Mouse (Mus musculus) liver, embryonic 15.5 days (tissue): ENCODE data around the gene Ifitm3. TPM values are rescaled to one million over a fixed set of nuclear protein-coding genes. Genes with fewer than 3 reads are reported as not detected.
"Not testable (repeated sequence)": the region's sequence is repeated elsewhere in the genome, so short reads cannot be mapped to it uniquely, and the experiment has no call there.

Experiments
- ATAC-seq: fragments of 200-750 bp; cut with Nextera tagmentation; 2 replicates; pipeline ENCODE4 v1.8.0; 2017; ENCODE audit warnings: moderate number of reproducible peaks, mild to moderate bottlenecking, moderate library complexity; ENCODE audit not compliant: insufficient read depth
- H3K27ac ChIP-seq: fragments of 300-500 bp; sonication (generic); replicated peaks from 2 replicates; pipeline ENCODE4 v1.5.1; 2015; ENCODE audit warnings: mild to moderate bottlenecking, inconsistent platforms
- H3K27me3 ChIP-seq: fragments of 300-500 bp; sonication (generic); 2 replicates; pipeline ENCODE4 v1.6.1; 2015; ENCODE audit warnings: mild to moderate bottlenecking, inconsistent platforms
- H3K36me3 ChIP-seq: fragments of 300-500 bp; sonication (generic); replicated peaks from 2 replicates; pipeline ENCODE4 v1.6.1; 2015; ENCODE audit warnings: moderate library complexity, mild to moderate bottlenecking, inconsistent platforms
- H3K4me1 ChIP-seq: fragments of 300-500 bp; sonication (generic); replicated peaks from 2 replicates; pipeline ENCODE4 v1.6.1; 2015; ENCODE audit warnings: inconsistent platforms
- H3K4me2 ChIP-seq: fragments of 300-500 bp; sonication (generic); 2 replicates; pipeline ENCODE4 v1.6.1; 2015; ENCODE audit warnings: moderate library complexity, mild to moderate bottlenecking, inconsistent platforms
- H3K4me3 ChIP-seq: fragments of 300-500 bp; sonication (generic); replicated peaks from 2 replicates; pipeline ENCODE4 v1.5.1; 2015; ENCODE audit warnings: mild to moderate bottlenecking, inconsistent platforms
- H3K9ac ChIP-seq: fragments of 300-500 bp; sonication (generic); 2 replicates; pipeline ENCODE4 v1.6.1; 2015; ENCODE audit warnings: moderate library complexity, mild to moderate bottlenecking, inconsistent platforms
- H3K9me3 ChIP-seq: fragments of 300-500 bp; sonication (generic); replicated peaks from 2 replicates; pipeline ENCODE4 v1.6.1; 2016; ENCODE audit warnings: inconsistent platforms
- WGBS: fragments of 180-500 bp; shearing (Covaris S2); methylation state at CpG from one replicate; pipeline ENCODE4 v1.1.7; 2015; ENCODE audit warnings: mixed read lengths; ENCODE audit not compliant: insufficient replicate concordance; 5-methylcytosine and 5-hydroxymethylcytosine counted together
- polyA plus RNA-seq: library from polyadenylated mRNA; unstranded; fragments of >200 nt; fragmentation: Nextera tagmentation; extraction: Ambion mirVana; gene quantifications from 2 replicates; pipeline ENCODE4 v1.2.1, GENCODE M21; 2015

Ifitm3 gene
- polyA plus RNA-seq, 1 experiment from 2014 or later = 98.1 TPM

GRCm38 (mm10) chr7:141048226-141049218, 38.0 kb upstream of the Ifitm3 start:
- 7% methylated on average over 21 of the region's 21 CpGs for WGBS
- H3K4me1 ChIP-seq = peaks cover 47% of the 10 kb centered on the region
- peak overlapping the region; percentile 86 for H3K27ac ChIP-seq
- H3K4me3 ChIP-seq = peak overlapping the region; percentile 43
- H3K9me3 ChIP-seq = no peaks in the 10 kb centered on the region
- peak overlapping the region; percentile 32; the same call in 1 of the 2 replicates for H3K9ac ChIP-seq
- peak; percentile 75 for ATAC-seq
- H3K27me3 ChIP-seq = no peaks in the 10 kb centered on the region
- H3K36me3 ChIP-seq = no peaks in the 10 kb centered on the region
- peak overlapping the region; percentile 83 for H3K4me2 ChIP-seq

DNA sequence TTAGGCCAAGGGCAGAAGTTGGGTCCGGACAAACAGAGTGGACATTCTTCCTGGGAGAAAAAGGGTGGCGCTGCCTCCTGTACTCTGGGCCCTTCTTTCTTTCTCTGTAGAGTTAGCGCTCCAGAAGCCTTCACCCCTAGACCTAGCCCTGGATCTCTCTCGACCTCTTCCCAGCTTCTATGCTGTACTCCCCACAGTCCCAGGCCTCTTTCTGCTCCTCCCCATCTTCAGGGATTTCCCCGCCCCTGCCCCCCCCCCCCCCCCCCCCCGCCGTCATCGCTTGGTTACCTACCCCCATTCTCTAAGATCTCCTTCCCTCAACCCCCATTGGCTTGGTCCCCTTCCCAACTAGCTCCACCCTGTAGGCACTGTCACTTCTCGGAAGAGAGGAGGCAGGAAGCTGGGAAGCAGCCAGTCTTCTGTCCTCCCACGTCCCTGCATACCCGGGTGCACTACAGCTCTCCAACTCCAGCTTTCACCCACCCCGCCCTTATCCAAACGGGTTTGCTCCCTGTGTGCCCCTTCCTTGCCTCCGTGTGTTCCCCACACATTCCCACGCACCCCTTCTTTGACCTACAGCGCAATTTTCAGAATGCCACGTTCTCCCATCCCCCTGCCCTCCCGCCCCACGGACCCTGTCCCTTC, 37.1 kb upstream of the Ifitm3 start:
- H3K9ac ChIP-seq = peak overlapping the region; percentile 32; the same call in 1 of the 2 replicates
- H3K9me3 ChIP-seq = no peaks in the 10 kb centered on the region
- no peaks in the 10 kb centered on the region for H3K27me3 ChIP-seq
- H3K36me3 ChIP-seq = no peaks in the 10 kb centered on the region
- peak overlapping the region; percentile 86 for H3K27ac ChIP-seq
- peak overlapping the region; percentile 83 for H3K4me2 ChIP-seq
- H3K4me3 ChIP-seq = peak overlapping the region; percentile 43
- peaks cover 55% of the 10 kb centered on the region for H3K4me1 ChIP-seq
- peak; percentile 60 for ATAC-seq
- 8% methylated on average over 16 of the region's 19 CpGs for WGBS

- H3K27me3 ChIP-seq = no peaks in the 10 kb centered on the region
- no peaks in the 10 kb centered on the region for H3K36me3 ChIP-seq
- WGBS = 18% methylated on average over 6 of the region's 6 CpGs
- peak; percentile 65 for ATAC-seq
- H3K4me2 ChIP-seq = peak overlapping the region; percentile 83
- H3K27ac ChIP-seq = peak overlapping the region; percentile 86
- H3K4me1 ChIP-seq = peaks cover 58% of the 10 kb centered on the region
- H3K9ac ChIP-seq = peak overlapping the region; percentile 18; the same call in 1 of the 2 replicates
- H3K4me3 ChIP-seq = no peak overlapping the region
- no peaks in the 10 kb centered on the region for H3K9me3 ChIP-seq
Observed at GRCm38 (mm10) chr7:141046931-141047580, 36.5 kb upstream of the Ifitm3 start.

DNA sequence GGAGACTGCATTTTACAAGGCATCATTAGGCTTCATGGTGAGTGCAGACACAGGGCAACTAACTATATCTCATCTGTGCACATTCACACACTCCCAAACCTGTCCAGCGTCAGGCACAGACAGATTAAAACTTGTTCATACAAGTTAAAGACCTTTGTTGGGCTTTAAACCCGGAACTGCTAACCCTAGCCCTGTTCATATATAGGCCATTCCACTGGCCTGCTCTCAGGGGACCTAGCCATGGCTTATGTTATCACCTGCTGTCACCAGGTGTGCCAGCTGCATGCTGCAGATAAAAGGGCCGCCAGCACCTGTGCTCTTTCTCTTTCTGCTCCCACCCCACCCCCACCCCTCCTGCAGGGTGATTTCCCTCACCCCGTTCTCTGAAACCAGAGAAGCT, 32.0 kb upstream of the Ifitm3 start:
- peak overlapping the region; percentile 30 for H3K9ac ChIP-seq

DNA sequence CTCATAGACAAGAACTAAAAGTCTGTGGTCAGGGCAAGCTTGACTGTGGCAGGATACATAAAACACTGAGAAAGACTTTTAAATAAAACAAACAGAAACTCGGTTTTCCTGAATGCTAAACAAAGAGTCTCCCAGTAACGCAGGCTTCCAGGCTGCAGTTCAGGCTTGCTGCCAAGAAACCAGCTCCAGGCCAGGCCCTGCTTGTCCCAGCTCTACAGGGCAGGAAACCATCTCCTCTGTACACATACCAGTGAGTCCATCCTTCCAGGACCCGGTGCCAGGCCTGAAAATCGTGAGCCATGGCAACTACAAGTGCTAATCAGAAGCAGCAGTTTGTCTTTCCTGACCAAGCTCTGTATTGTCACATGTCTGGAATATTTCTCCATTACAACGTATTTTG, 31.1 kb upstream of the Ifitm3 start:
- H3K27me3 ChIP-seq = no peaks in the 10 kb centered on the region

More for the DNA sequence above, 32.0 kb upstream of the Ifitm3 start:
- H3K4me3 ChIP-seq = no peak overlapping the region
- peaks cover 63% of the 10 kb centered on the region for H3K4me1 ChIP-seq
- no peaks in the 10 kb centered on the region for H3K36me3 ChIP-seq
- H3K9me3 ChIP-seq = no peaks in the 10 kb centered on the region
- WGBS = 20% methylated on average over 4 of the region's 4 CpGs
- ATAC-seq = peak; percentile 63
- H3K4me2 ChIP-seq = peak overlapping the region; percentile 39
- peak overlapping the region; percentile 69 for H3K27ac ChIP-seq
- H3K27me3 ChIP-seq = no peaks in the 10 kb centered on the region

DNA sequence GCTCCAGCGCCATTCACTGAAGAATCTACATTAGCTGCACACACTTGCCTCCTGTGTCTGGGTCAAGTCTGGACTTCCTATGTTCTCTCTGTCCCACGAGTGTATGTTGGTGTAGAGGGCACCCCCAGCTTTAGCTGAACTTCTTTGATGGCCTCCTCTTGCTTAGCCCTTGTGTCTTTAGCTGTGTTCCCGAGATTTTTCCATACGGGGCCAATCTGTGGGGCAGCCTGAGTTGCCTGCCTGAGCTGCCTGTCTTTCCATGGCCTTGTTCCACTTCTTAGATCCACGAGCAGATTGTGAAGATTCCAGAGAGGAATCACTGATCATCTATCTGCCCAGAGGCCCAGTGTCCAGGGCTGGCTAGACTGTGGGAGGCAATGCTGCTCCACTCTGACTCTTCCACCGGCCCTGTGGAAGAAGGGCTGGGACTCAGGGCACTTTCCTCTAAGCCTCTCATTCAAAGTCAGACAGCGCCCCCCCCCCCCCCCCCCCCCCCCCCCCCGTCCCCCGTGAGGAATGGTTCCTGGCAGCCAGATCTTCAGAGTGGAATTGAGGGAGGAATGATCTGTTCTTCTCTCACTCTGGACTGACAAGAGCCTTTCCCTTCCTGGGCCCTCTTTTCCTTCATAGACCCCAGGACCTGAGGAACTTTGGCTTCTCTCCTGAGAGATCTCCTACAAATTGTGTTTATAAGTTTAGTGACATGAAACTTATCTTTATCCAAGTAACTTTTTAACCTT, 30.5 kb upstream of the Ifitm3 start:
- WGBS = 55% methylated on average over 6 of the region's 9 CpGs
- Histone ChIP-seq H3K4me3 (no peak overlapping the region), H3K4me2 (no peak overlapping the region), H3K9me3 (no peaks in the 10 kb centered on the region), H3K4me1 (peaks cover 51% of the 10 kb centered on the region), H3K27me3 (no peaks in the 10 kb centered on the region), H3K9ac (no peak overlapping the region), H3K27ac (peak overlapping the region; percentile 56; the same call in 1 of the 2 replicates), H3K36me3 (no peaks in the 10 kb centered on the region)
- ATAC-seq = no peak

More for the DNA sequence above, 31.1 kb upstream of the Ifitm3 start:
- Histone ChIP-seq H3K4me1 (peaks cover 56% of the 10 kb centered on the region), H3K36me3 (no peaks in the 10 kb centered on the region), H3K27ac (peak overlapping the region; percentile 56), H3K4me2 (no peak overlapping the region), H3K4me3 (no peak overlapping the region), H3K9me3 (no peaks in the 10 kb centered on the region), H3K9ac (no peak overlapping the region)
- no peak for ATAC-seq
- WGBS = 30% methylated on average over 5 of the region's 5 CpGs

GRCm38 (mm10) chr7:141039386-141040107, 29.0 kb upstream of the Ifitm3 start:
- Histone ChIP-seq H3K4me1 (peaks cover 50% of the 10 kb centered on the region), H3K4me2 (no peak overlapping the region), H3K9me3 (no peaks in the 10 kb centered on the region), H3K27ac (no peak overlapping the region), H3K27me3 (no peaks in the 10 kb centered on the region), H3K4me3 (no peak overlapping the region), H3K36me3 (no peaks in the 10 kb centered on the region), H3K9ac (no peak overlapping the region)
- no peak for ATAC-seq
- 81% methylated on average over 4 of the region's 4 CpGs for WGBS

GRCm38 (mm10) chr7:141038090-141039032, 27.8 kb upstream of the Ifitm3 start:
- H3K27ac ChIP-seq = peak overlapping the region; percentile 38; the same call in 1 of the 2 replicates
- peak overlapping the region; percentile 11; the same call in 1 of the 2 replicates for H3K4me2 ChIP-seq
- H3K9ac ChIP-seq = no peak overlapping the region
- no peaks in the 10 kb centered on the region for H3K36me3 ChIP-seq
- peaks cover 40% of the 10 kb centered on the region for H3K4me1 ChIP-seq
- H3K9me3 ChIP-seq = no peaks in the 10 kb centered on the region
- ATAC-seq = peak; percentile 54; the same call in 1 of the 2 replicates
- H3K4me3 ChIP-seq = no peak overlapping the region
- 38% methylated on average over 20 of the region's 21 CpGs for WGBS
- H3K27me3 ChIP-seq = no peaks in the 10 kb centered on the region

DNA sequence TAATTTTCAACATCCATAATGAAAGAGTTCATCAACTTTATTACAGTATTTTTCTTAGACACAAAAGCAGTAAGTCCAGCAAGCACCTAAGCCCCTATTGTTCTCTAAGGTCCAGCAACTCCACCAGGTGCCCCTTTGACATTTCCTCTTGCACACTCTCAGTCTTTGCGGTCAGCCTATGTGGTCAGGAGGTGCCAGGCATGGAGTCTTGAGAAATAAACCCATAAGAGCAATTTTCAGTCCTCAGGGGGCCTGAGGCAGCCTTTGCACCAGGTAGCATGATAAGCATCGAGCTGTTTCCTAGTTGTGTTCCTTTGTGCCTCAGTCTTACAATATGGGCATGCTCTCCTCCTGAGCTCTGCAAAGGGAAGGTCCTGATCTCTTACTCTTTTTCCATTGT, 26.1 kb upstream of the Ifitm3 start:
- peaks cover 33% of the 10 kb centered on the region for H3K4me1 ChIP-seq
- H3K4me3 ChIP-seq, H3K27me3 ChIP-seq, H3K4me2 ChIP-seq, H3K9me3 ChIP-seq, ATAC-seq, H3K27ac ChIP-seq, H3K9ac ChIP-seq, H3K36me3 ChIP-seq: not testable (repeated sequence)
- WGBS = 59% methylated on average over 1 of the region's 2 CpGs
